26 mouse cellular contexts compared by ENCODE assay signal in genomic region chr15:87609236-87609635, GRCm38 (mm10).
DNase-seq lines count a peak whose midpoint lies in the region; ATAC-seq lines count a peak whose summit lies in the region.
"Had no signal": no experiment of that assay in that cellular context is flagged by ENCODE, and none has a peak within 500 bp of the region (broad histone marks: within the 10 kb centered on the region; RNA-seq: fewer than 3 reads in every experiment).

No protein-coding gene starts in this region.

- H3K9ac ChIP-seq in hindbrain, embryonic 15.5 days: no peak overlapping the region
- H3K9ac ChIP-seq in hindbrain, embryonic 16.5 days (ENCODE audit: low read depth, low read length): no peak overlapping the region
- H3K9ac ChIP-seq: embryonic facial prominence, embryonic 12.5 days; embryonic facial prominence, embryonic 15.5 days; forebrain, postnatal 0 days; heart, embryonic 13.5 days; hindbrain, embryonic 14.5 days; intestine, embryonic 15.5 days had no signal

- peak; percentile 30 for DNase-seq in cerebellum, adult 11-12 months
- no peak for DNase-seq in cerebellum, adult 8-10 months
- DNase-seq in cerebellum, adult 9-10 months: peak; percentile 38
- DNase-seq in cerebellum, adult 11 months: no peak
- DNase-seq in cerebellum, postnatal 25 days: peak; percentile 45 to 58
- no peak for DNase-seq in lung, postnatal 25 days (ENCODE audit: low spot score)
- DNase-seq: adrenal gland, adult 8-10 months; adrenal gland, postnatal 25 days; forebrain, postnatal 0 days; gastrocnemius, adult 2 months; gastrocnemius, postnatal 14 days; heart, adult 18-20 months; heart, postnatal 14 days; heart, postnatal 4 days; kidney, adult 18-20 months; kidney, adult 9 months had no signal

- no peaks in the 10 kb centered on the region for H3K36me3 ChIP-seq in hindbrain, embryonic 15.5 days
- no peaks in the 10 kb centered on the region for H3K36me3 ChIP-seq in hindbrain, embryonic 16.5 days (ENCODE audit: control insufficient read depth, insufficient read depth, low read length)
- H3K36me3 ChIP-seq: embryonic facial prominence, embryonic 12.5 days; embryonic facial prominence, embryonic 15.5 days; heart, embryonic 10.5 days; heart, embryonic 13.5 days; intestine, embryonic 15.5 days had no signal

- no peaks in the 10 kb centered on the region for H3K9me3 ChIP-seq in hindbrain, embryonic 15.5 days
- no peaks in the 10 kb centered on the region for H3K9me3 ChIP-seq in hindbrain, embryonic 16.5 days (ENCODE audit: control insufficient read depth, low read length)
- H3K9me3 ChIP-seq: embryonic facial prominence, embryonic 12.5 days; embryonic facial prominence, embryonic 15.5 days; heart, embryonic 10.5 days; heart, embryonic 13.5 days; intestine, embryonic 15.5 days had no signal

- WGBS in hindbrain, embryonic 15.5 days: 74% methylated on average over 1 of the region's 1 CpGs
- 86% methylated on average over 1 of the region's 1 CpGs for WGBS in hindbrain, embryonic 16.5 days

- ATAC-seq in hindbrain, embryonic 15.5 days (ENCODE audit: low FRiP score, low read depth): no peak
- no peak for ATAC-seq in hindbrain, embryonic 16.5 days
- ATAC-seq: activated CD4-positive, CD25-positive, alpha-beta regulatory T cell, adult 4 months; forebrain, embryonic 14.5 days; forebrain, postnatal 0 days; intestine, embryonic 15.5 days had no signal

- H3K4me3 ChIP-seq in hindbrain, embryonic 15.5 days: no peak overlapping the region
- H3K4me3 ChIP-seq in hindbrain, embryonic 16.5 days (ENCODE audit: low read length): no peak overlapping the region
- H3K4me3 ChIP-seq: embryonic facial prominence, embryonic 12.5 days; embryonic facial prominence, embryonic 15.5 days; gastrocnemius, adult 2 months; heart, embryonic 10.5 days; heart, embryonic 13.5 days; intestine, embryonic 15.5 days had no signal

- H3K27me3 ChIP-seq in hindbrain, embryonic 15.5 days: no peaks in the 10 kb centered on the region
- H3K27me3 ChIP-seq in hindbrain, embryonic 16.5 days (replicated peaks; ENCODE audit: control insufficient read depth, insufficient read depth, low read length): no peaks in the 10 kb centered on the region
- H3K27me3 ChIP-seq: embryonic facial prominence, embryonic 12.5 days; embryonic facial prominence, embryonic 15.5 days; intestine, embryonic 15.5 days had no signal

- H3K27ac ChIP-seq in hindbrain, embryonic 15.5 days (replicated peaks): peak overlapping the region; percentile 10; the same call in 1 of the 2 replicates
- H3K27ac ChIP-seq in hindbrain, embryonic 16.5 days (ENCODE audit: low read depth, low read length): no peak overlapping the region
- H3K27ac ChIP-seq: embryonic facial prominence, embryonic 12.5 days; embryonic facial prominence, embryonic 15.5 days; gastrocnemius, adult 2 months; heart, embryonic 10.5 days; heart, embryonic 13.5 days; intestine, embryonic 15.5 days had no signal

- H3K4me2 ChIP-seq in hindbrain, embryonic 15.5 days: no peak overlapping the region
- no peak overlapping the region for H3K4me2 ChIP-seq in hindbrain, embryonic 16.5 days (ENCODE audit: low read length)
- H3K4me2 ChIP-seq: embryonic facial prominence, embryonic 12.5 days; embryonic facial prominence, embryonic 15.5 days; heart, embryonic 13.5 days; hindbrain, embryonic 14.5 days; intestine, embryonic 15.5 days had no signal

- peaks cover 28% of the 10 kb centered on the region for H3K4me1 ChIP-seq in hindbrain, embryonic 15.5 days (replicated peaks)
- H3K4me1 ChIP-seq in hindbrain, embryonic 16.5 days (ENCODE audit: control insufficient read depth, insufficient read depth, low read depth, low read length): peaks cover 2% of the 10 kb centered on the region
- H3K4me1 ChIP-seq: embryonic facial prominence, embryonic 12.5 days; embryonic facial prominence, embryonic 15.5 days; heart, embryonic 10.5 days; heart, embryonic 13.5 days; intestine, embryonic 15.5 days had no signal

Comparison
In these comparisons a context has a peak if more than half of its experiments do, and no peak if none do; other contexts are left out.
1. DNase-seq: peak in cerebellum, adult 11-12 months (single experiment), cerebellum, adult 9-10 months (single experiment) and cerebellum, postnatal 25 days (2 of 2); none in cerebellum, adult 8-10 months (single experiment), cerebellum, adult 11 months (single experiment) and lung, postnatal 25 days (single experiment).